Mouse (Mus musculus) myocyte (in vitro differentiated cells): Measurements from ENCODE around the gene Nol4l.

ENCODE experiments used
- CEBPB ChIP-seq: IDR thresholded peaks from 2 replicates; pipeline ENCODE4 v1.6.1; 2011; ENCODE audit warnings: mild to moderate bottlenecking, moderate library complexity; ENCODE audit not compliant: poor library complexity, insufficient read depth, severe bottlenecking
- E2F4 ChIP-seq: IDR thresholded peaks from one replicate; pipeline ENCODE4 v1.6.1; 2011; ENCODE audit warnings: mild to moderate bottlenecking, control low read depth, moderate library complexity; ENCODE audit not compliant: insufficient read depth
- MYOG ChIP-seq, 3 experiments: IDR thresholded peaks; one replicate each; pipeline ENCODE4 v1.6.1; 2011; ENCODE audit warnings: control low read depth in 2 of 3, low read depth in 2 of 3, mild to moderate bottlenecking in 2 of 3; ENCODE audit not compliant: insufficient read length in 2 of 3, control insufficient read depth in 1 of 3, insufficient read depth in 1 of 3
- POLR2A ChIP-seq: IDR thresholded peaks from one replicate; pipeline ENCODE4 v1.6.1; 2011; ENCODE audit warnings: low read depth, mild to moderate bottlenecking, control low read depth, moderate library complexity; ENCODE audit not compliant: insufficient read length
- POLR2AphosphoS2 ChIP-seq: IDR thresholded peaks from one replicate; pipeline ENCODE4 v1.6.1; 2011; ENCODE audit warnings: low read depth, control low read depth; ENCODE audit not compliant: insufficient read length
- SRF ChIP-seq: IDR thresholded peaks from one replicate; pipeline ENCODE4 v1.6.1; 2011; ENCODE audit warnings: low read depth; ENCODE audit not compliant: control insufficient read depth, insufficient read length
- TCF12 ChIP-seq: IDR thresholded peaks from one replicate; pipeline ENCODE4 v1.6.1; 2011; ENCODE audit warnings: mild to moderate bottlenecking, control low read depth; ENCODE audit not compliant: poor library complexity, insufficient read depth, severe bottlenecking
- USF1 ChIP-seq: IDR thresholded peaks from one replicate; pipeline ENCODE4 v1.6.1; 2011; ENCODE audit warnings: low read depth, mild to moderate bottlenecking, control low read depth, moderate library complexity

DNA sequence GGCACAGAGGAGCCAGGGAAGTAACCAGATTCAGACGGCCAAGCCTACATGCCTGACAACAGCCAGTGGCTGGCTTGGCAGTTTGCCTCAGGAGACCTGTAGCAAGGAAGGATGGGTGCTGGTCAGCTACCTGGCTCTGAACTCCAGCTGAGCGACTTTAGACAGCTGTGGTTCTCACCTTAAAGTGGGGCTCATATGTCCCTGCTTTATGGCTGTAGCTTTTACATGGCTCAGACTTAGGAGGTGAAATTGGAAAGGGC is 48.0 kb downstream of the Nol4l start:
- TF ChIP-seq POLR2A = no peak
- no peak for TF ChIP-seq POLR2AphosphoS2
- TF ChIP-seq E2F4 = no peak
- no peak for TF ChIP-seq USF1
- TF ChIP-seq TCF12 = no peak
- TF ChIP-seq CEBPB = no peak
- TF ChIP-seq MYOG (IDR thresholded peaks at IDR 0.05; ENCODE audit: control insufficient read depth in 1 of 3, insufficient read depth in 1 of 3, insufficient read length in 2 of 3, low read depth in 2 of 3) = no peak
- TF ChIP-seq SRF = no peak
